Mouse (Mus musculus): ENCODE results near the gene Hapln1.

DNA sequence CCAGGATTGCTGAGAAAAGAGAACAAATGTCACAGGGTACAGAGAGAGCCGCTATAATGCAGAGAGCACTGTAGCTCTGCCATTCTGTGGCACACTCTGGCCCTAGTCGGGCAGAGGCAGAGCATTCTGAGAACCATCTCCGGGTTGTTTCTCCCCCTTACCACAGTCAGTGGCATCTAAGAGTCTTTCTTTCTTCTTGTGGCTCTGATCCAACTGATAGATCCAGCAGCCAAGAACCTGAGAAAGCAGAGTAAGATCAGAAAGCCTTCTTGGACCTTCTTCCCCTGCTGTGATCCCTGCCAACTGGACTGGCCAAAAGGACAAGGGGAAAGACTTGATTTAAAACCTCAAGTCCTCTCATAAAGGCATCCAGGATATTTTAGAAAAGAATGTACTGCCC lies 63.7 kb downstream of the Hapln1 start:
- TF ChIP-seq POLR2A (IDR thresholded peaks at IDR 0.05; ENCODE audit: borderline replicate concordance, control insufficient read depth, low read depth, low read length): no peak
- no peak for TF ChIP-seq CTCF (IDR thresholded peaks at IDR 0.05; ENCODE audit: control insufficient read depth, insufficient read depth, low read length)
